Mouse (Mus musculus) embryo, embryonic 10.5 days (tissue): ENCODE results near the gene Vmn1r220.
A peak's percentile ranks its signal among the peaks of the same experiment; 100 is the strongest.
"Not testable (repeated sequence)": the region's sequence is repeated elsewhere in the genome, so short reads cannot be mapped to it uniquely, and the experiment has no call there.

Source experiments
- DNase-seq: peaks from one replicate; pipeline ENCODE4 v3.0.0-alpha.2; 2015; ENCODE audit warnings: low spot score

Vmn1r220 gene

GRCm38 (mm10) chr13:23187875-23188274 is at the start of gene Vmn1r220:
Vmn1r220 (minus strand) TSS chr13:23187975.
- DNase-seq = no peak

GRCm38 (mm10) chr13:23235847-23236246 is 48.1 kb upstream of the Vmn1r220 start, which contains the start of gene Vmn1r222:
Vmn1r222 (minus strand) TSS chr13:23235947.
- not testable (repeated sequence) for DNase-seq

GRCm38 (mm10) chr13:23213827-23214226 is 26.1 kb upstream of the Vmn1r220 start, which contains the start of gene Vmn1r221:
Vmn1r221 (plus strand) TSS chr13:23214127.
- DNase-seq = not testable (repeated sequence)

GRCm38 (mm10) chr13:23203885-23204284 is 16.1 kb upstream of the Vmn1r220 start:
- DNase-seq = not testable (repeated sequence)

GRCm38 (mm10) chr13:23166471-23166870 is 21.3 kb downstream of the Vmn1r220 start:
- DNase-seq = not testable (repeated sequence)

GRCm38 (mm10) chr13:23159012-23159411 is 28.8 kb downstream of the Vmn1r220 start, which contains the start of gene Vmn1r219:
Vmn1r219 (plus strand) TSS chr13:23159312.
- no peak for DNase-seq

- DNase-seq = peak; percentile 2
Observed at GRCm38 (mm10) chr13:23157848-23158247, 29.9 kb downstream of the Vmn1r220 start.

GRCm38 (mm10) chr13:23138880-23139279 is 48.9 kb downstream of the Vmn1r220 start:
- no peak for DNase-seq

GRCm38 (mm10) chr13:23133501-23133900 is 54.3 kb downstream of the Vmn1r220 start:
- DNase-seq = no peak

GRCm38 (mm10) chr13:23133099-23133498 is 54.7 kb downstream of the Vmn1r220 start, which contains the start of gene Vmn1r218:
Vmn1r218 (plus strand) TSS chr13:23133155.
- no peak for DNase-seq
